Mouse (Mus musculus) small intestine, adult 2 months (tissue): ENCODE measurements around the gene Bend5. TPM values are rescaled to one million over a fixed set of nuclear protein-coding genes. Genes with fewer than 3 reads are reported as not detected.

ENCODE experiments used
- H3K27ac ChIP-seq: fragments of 200-500 bp; 2 replicates; pipeline ENCODE4 v1.5.1; 2012; ENCODE audit warnings: low read depth, low read length, control low read depth, inconsistent platforms; ENCODE audit not compliant: insufficient read depth
- H3K27me3 ChIP-seq: fragments of 200-500 bp; 2 replicates; pipeline ENCODE4 v1.6.1; 2012; ENCODE audit warnings: mild to moderate bottlenecking, moderate library complexity, low read length, inconsistent platforms; ENCODE audit not compliant: control insufficient read depth, insufficient read depth
- H3K36me3 ChIP-seq: fragments of 200-500 bp; 2 replicates; pipeline ENCODE4 v1.6.1; 2012; ENCODE audit warnings: mild to moderate bottlenecking, low read length, control low read depth, inconsistent platforms; ENCODE audit not compliant: control insufficient read depth, insufficient read depth
- H3K4me1 ChIP-seq: fragments of 200-500 bp; 2 replicates; pipeline ENCODE4 v1.6.1; 2012; ENCODE audit warnings: low read length, inconsistent platforms, mixed read lengths; ENCODE audit not compliant: control insufficient read depth, insufficient read depth, insufficient read length
- H3K4me3 ChIP-seq: fragments of 200-500 bp; 2 replicates; pipeline ENCODE4 v1.5.1; 2012; ENCODE audit warnings: low read depth, mild to moderate bottlenecking, control low read depth, inconsistent platforms, low read length, moderate library complexity
- CTCF ChIP-seq: fragments of 200-500 bp; IDR thresholded peaks from 2 replicates; pipeline ENCODE4 v1.5.1; 2012; ENCODE audit warnings: low read depth, mild to moderate bottlenecking, control low read depth, inconsistent platforms, low read length, moderate library complexity, mixed read lengths; ENCODE audit not compliant: insufficient replicate concordance, insufficient read length; ENCODE audit errors: extremely low read depth
- POLR2A ChIP-seq: fragments of 200-500 bp; IDR thresholded peaks from 2 replicates; pipeline ENCODE4 v1.6.1; 2012; ENCODE audit warnings: low read depth, mild to moderate bottlenecking, control low read depth, inconsistent platforms, low read length, moderate library complexity
- WGBS: fragments of 180-500 bp; shearing (Covaris S2); methylation state at CpG from one replicate; pipeline ENCODE4 v1.1.7; 2018; 5-methylcytosine and 5-hydroxymethylcytosine counted together
- polyA plus RNA-seq: library from polyadenylated mRNA; depleted of rRNA; stranded (reverse); fragments of >200 nt; gene quantifications from 2 replicates; pipeline ENCODE4 v1.2.3, GENCODE M21; 2012

Bend5 gene
- polyA plus RNA-seq, 1 experiment, result 6.8 TPM

DNA sequence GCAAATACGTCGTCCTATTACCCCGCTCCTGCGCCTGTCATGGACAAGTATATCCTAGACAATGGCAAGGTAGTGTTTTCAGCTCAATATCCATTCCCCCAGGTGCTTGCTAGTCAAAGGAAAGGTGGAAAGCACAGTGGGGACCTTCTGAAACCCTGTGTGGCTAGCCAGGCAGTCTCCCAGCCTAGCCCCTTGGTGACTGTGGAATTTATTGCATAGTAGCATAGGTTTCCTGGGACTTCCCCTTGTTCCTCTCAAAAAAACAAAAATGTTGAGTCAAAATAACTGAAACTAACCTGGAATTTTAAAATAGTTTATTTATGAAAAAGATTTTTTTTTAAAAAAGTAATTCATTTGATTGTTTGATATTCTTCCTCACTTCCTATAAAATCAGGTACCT lies 33.8 kb downstream of the Bend5 start:
- 96% methylated on average over 4 of the region's 4 CpGs for WGBS

DNA sequence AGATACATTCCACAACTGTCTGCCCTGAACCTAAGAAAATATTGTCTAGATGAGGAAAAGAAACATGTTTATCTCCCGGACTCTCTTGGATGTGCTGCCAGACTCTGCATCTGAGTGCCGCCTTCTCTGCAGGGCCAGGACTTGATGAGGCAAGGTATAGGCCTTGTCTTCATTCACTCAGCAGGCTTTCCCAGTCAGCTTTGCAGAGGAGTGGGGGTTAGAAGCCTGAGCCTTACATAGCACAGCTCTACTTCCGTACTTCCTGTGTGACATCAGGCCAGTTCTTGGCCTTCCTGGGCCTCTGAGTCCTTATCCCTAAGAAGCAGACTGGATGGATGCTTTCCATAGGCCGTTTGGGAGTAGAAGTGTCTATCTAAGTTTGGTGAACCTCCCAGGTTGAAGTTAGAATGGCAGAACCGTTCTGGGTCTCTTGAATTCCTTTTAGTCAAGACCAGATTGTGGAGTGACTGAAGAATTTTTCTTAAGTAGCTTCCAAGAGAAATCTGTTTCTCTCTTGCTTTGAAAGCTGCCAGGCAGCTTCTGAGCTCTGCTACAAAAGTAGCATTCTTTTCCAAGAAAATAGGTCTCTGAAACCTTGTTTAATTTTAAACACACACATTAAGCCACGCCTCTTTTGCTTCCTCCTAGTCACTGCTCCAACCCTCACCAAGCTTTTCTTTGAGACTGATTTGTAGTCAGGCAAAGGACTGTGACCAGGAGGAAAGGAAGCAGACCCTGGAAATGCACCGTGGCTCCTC lies 34.8 kb downstream of the Bend5 start:
- Histone ChIP-seq H3K27ac (no peak overlapping the region), H3K27me3 (no peaks in the 10 kb centered on the region), H3K4me3 (no peak overlapping the region), H3K4me1 (peaks cover 3% of the 10 kb centered on the region; the same call in 1 of the 2 replicates), H3K36me3 (no peaks in the 10 kb centered on the region)
- 60% methylated on average over 7 of the region's 7 CpGs for WGBS
- TF ChIP-seq CTCF (no peak), POLR2A (no peak)

More for the DNA sequence above, 33.8 kb downstream of the Bend5 start:
- no peak overlapping the region for H3K27ac ChIP-seq
- H3K36me3 ChIP-seq, result no peaks in the 10 kb centered on the region
- H3K27me3 ChIP-seq, result no peaks in the 10 kb centered on the region
- H3K4me1 ChIP-seq, result peaks cover 3% of the 10 kb centered on the region; the same call in 1 of the 2 replicates
- H3K4me3 ChIP-seq, result no peak overlapping the region
- TF ChIP-seq POLR2A, result no peak
- no peak for TF ChIP-seq CTCF

DNA sequence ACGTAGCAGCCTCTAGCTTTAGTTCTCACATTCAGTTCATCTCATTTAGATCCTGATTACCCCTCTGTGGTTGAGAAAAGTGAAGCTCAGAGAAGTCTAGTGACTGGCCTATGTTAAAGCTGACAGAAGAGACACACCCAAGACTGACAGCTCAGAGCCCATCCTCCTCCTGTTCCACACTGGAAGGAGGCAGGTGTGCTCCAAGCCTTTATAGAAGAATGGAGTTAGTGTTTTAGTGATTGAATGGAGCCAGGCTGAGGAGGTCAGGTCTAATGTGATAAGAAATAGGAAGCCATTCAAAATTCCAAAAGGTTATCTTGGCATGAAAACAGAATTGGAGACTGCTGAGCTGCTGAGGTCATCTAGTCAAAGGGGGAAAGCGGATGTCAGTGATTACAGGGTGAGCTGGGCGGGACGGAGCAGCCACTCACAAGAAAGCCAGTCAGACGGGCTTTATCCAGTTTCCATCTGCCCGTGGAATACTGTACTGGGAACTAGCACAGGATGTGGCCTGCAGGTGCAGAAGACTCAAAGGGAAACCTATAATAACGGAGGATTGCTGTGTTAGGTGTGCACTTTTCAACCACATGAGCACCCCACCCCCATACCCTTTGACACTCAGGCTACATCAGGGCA lies 36.6 kb downstream of the Bend5 start:
- Histone ChIP-seq H3K36me3 (no peaks in the 10 kb centered on the region), H3K4me1 (peaks cover 3% of the 10 kb centered on the region; the same call in 1 of the 2 replicates), H3K27ac (peak overlapping the region; percentile 48), H3K27me3 (no peaks in the 10 kb centered on the region), H3K4me3 (no peak overlapping the region)
- 33% methylated on average over 7 of the region's 7 CpGs for WGBS
- no peak for TF ChIP-seq POLR2A
- no peak for TF ChIP-seq CTCF

DNA sequence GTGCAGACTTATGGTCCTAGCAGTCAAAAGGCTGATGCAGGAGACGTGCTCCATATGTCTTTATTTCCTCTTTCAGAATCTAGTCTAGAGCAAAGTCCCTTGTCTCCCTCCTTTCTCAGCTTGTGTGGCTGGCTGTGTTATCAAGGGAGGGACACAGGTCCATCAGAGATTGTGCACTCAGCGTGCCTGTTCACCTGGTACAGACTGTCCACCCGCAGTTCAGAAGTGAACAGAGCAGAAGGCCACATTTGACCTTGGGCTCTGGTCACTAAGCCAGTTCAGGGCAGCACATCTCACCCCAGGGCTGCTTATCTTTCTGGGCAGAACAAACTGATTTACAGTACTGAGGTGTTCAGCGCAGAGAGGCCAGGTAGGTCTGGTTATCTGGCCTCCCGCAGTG lies 37.4 kb downstream of the Bend5 start:
- H3K36me3 ChIP-seq, result no peaks in the 10 kb centered on the region
- H3K4me3 ChIP-seq, result no peak overlapping the region
- 26% methylated on average over 5 of the region's 5 CpGs for WGBS
- peaks cover 3% of the 10 kb centered on the region; the same call in 1 of the 2 replicates for H3K4me1 ChIP-seq
- H3K27me3 ChIP-seq, result no peaks in the 10 kb centered on the region
- peak overlapping the region; percentile 2; the same call in 1 of the 2 replicates for H3K27ac ChIP-seq
- TF ChIP-seq CTCF (no peak), POLR2A (no peak)

DNA sequence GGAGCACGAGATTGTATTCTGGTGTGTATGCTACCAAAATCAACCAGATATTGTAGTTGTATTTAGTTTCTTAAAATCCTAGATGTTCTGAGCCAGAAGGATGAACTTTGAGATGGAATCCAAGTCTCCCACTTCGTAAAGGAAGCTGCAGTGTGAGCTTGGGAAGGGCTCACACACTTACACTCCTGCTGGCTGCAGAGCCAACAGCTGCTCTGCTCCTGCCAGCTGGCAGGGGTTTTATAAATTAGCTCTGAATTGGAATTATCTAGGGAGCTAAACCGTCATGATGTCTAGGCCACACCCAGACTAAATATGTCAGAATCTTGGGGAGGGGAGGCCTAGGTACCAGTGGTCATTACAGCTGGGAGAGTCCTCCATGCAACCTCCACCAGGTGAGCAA lies 38.5 kb downstream of the Bend5 start:
- TF ChIP-seq CTCF (no peak), POLR2A (no peak)
- Histone ChIP-seq H3K27ac (no peak overlapping the region), H3K36me3 (no peaks in the 10 kb centered on the region), H3K4me3 (no peak overlapping the region), H3K4me1 (peaks cover 3% of the 10 kb centered on the region; the same call in 1 of the 2 replicates), H3K27me3 (no peaks in the 10 kb centered on the region)
- 54% methylated on average over 3 of the region's 3 CpGs for WGBS

DNA sequence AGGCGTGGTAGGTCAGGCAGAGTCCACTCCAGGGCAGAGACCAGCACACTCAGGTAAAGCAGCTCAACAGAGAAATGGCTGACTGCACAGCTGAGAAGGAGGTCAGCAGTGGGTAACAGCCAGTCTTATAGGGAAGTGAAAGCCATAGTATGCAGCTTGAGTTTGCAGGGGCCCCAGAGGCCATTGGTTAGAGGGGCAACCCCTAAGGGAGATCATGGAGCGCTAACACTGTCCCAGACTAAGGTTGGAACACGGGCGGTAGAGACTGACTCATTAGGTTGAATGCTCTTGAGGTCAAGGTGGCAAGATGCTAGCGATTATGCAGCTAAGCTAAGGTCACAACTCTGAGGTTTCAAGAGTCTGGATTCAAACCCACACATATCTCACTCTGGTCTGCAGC lies 40.8 kb downstream of the Bend5 start:
- Histone ChIP-seq H3K27me3 (no peaks in the 10 kb centered on the region), H3K4me1 (peaks cover 3% of the 10 kb centered on the region; the same call in 1 of the 2 replicates), H3K36me3 (no peaks in the 10 kb centered on the region), H3K4me3 (no peak overlapping the region), H3K27ac (no peak overlapping the region)
- no peak for TF ChIP-seq CTCF
- TF ChIP-seq POLR2A, result no peak
- 79% methylated on average over 5 of the region's 5 CpGs for WGBS

DNA sequence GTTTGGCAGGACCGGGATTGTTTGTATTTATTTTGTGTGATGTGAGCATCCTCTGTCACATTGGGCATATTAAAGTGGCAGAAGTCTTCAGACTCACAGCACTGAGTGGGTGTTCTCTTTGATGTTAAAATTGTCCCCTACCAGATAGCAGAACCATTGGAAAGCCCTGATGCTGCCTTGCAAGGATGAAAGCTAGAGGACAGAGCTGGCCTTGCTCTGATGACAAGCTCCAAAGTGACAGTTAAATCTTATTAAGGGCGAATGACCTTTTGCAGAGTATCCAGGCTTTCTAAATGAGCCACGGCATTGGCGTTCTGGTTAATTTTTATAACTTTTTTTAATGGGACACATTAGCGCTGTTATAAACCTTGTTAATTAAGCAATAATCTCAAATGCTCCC lies 42.8 kb downstream of the Bend5 start:
- no peaks in the 10 kb centered on the region for H3K36me3 ChIP-seq
- 92% methylated on average over 5 of the region's 5 CpGs for WGBS
- no peak overlapping the region for H3K27ac ChIP-seq
- no peaks in the 10 kb centered on the region for H3K27me3 ChIP-seq
- no peaks in the 10 kb centered on the region for H3K4me1 ChIP-seq
- TF ChIP-seq CTCF, result no peak
- TF ChIP-seq POLR2A, result no peak
- H3K4me3 ChIP-seq, result no peak overlapping the region
